Mouse (Mus musculus) intestine, postnatal 0 days (tissue): ENCODE data around the gene Map4. TPM values are rescaled to one million over a fixed set of nuclear protein-coding genes. Genes with fewer than 3 reads are reported as not detected.

Experiments
- ATAC-seq: fragments of 200-750 bp; cut with Nextera tagmentation; 2 replicates; pipeline ENCODE4 v1.8.0; 2017; ENCODE audit warnings: mild to moderate bottlenecking, moderate TSS enrichment, moderate library complexity
- H3K27ac ChIP-seq: fragments of 300-500 bp; sonication (generic); 2 replicates; pipeline ENCODE4 v1.5.1; 2014; ENCODE audit warnings: mild to moderate bottlenecking, low read depth, low read length, moderate library complexity
- H3K27me3 ChIP-seq: fragments of 300-500 bp; sonication (generic); replicated peaks from 2 replicates; pipeline ENCODE4 v1.6.1; 2014; ENCODE audit warnings: low read length, mixed read lengths; ENCODE audit not compliant: control insufficient read depth, insufficient read depth
- H3K36me3 ChIP-seq: fragments of 300-500 bp; sonication (generic); 2 replicates; pipeline ENCODE4 v1.6.1; 2014; ENCODE audit warnings: mild to moderate bottlenecking, moderate library complexity; ENCODE audit not compliant: control insufficient read depth, insufficient read depth
- H3K4me1 ChIP-seq: fragments of 300-500 bp; sonication (generic); replicated peaks from 2 replicates; pipeline ENCODE4 v1.6.1; 2014; ENCODE audit warnings: antibody characterized with exemption, low read length, mixed read lengths; ENCODE audit not compliant: control insufficient read depth, insufficient read depth
- H3K4me2 ChIP-seq: fragments of 300-500 bp; sonication (generic); replicated peaks from 2 replicates; pipeline ENCODE4 v1.6.1; 2014; ENCODE audit warnings: low read depth, mild to moderate bottlenecking, moderate library complexity
- H3K4me3 ChIP-seq: fragments of 300-500 bp; sonication (generic); 2 replicates; pipeline ENCODE4 v1.5.1; 2014; ENCODE audit warnings: low read depth, low read length
- H3K9ac ChIP-seq: fragments of 300-500 bp; sonication (generic); 2 replicates; pipeline ENCODE4 v1.6.1; 2014; ENCODE audit warnings: mild to moderate bottlenecking, low read depth, low read length
- H3K9me3 ChIP-seq: fragments of 300-500 bp; sonication (generic); 2 replicates; pipeline ENCODE4 v1.6.1; 2016; ENCODE audit warnings: mixed run types; ENCODE audit not compliant: control insufficient read depth
- CTCF ChIP-seq: sonication (generic); IDR thresholded peaks from 2 replicates; pipeline ENCODE4 v1.5.1; 2016; ENCODE audit warnings: low read depth, mild to moderate bottlenecking, control low read depth, antibody characterized with exemption, moderate library complexity
- WGBS: fragments of 180-500 bp; shearing (Covaris S2); extraction: QIAGEN DNeasy Blood & Tissue Kit; methylation state at CpG from one replicate; pipeline ENCODE4 v1.1.7; 2014; 5-methylcytosine and 5-hydroxymethylcytosine counted together
- polyA plus RNA-seq: library from polyadenylated mRNA; unstranded; fragments of >200 nt; fragmentation: Nextera tagmentation; extraction: Ambion mirVana; gene quantifications from 2 replicates; pipeline ENCODE4 v1.2.1, GENCODE M21; 2015

Gene Map4
- polyA plus RNA-seq, 1 experiment from 2014 or later, result 26.0 TPM

DNA sequence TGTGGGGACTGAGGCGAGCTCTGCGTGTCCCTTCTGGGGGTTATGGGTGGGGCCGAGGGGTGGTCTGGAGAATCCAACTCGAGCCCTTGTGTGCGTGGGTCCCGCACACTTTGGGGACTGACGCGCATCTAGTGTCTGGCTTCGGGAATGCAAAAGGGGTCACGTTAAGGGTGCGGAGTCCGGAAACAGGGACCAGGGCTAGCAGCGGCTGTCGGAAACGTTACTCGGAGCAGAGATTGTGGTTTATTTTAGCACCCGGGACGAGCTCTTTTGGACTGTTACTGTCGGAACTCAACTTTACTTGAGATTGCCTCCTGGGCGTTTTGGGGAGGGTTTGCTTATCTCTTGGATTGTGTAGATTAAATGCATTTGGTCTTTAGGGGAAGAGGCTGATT lies 1.1 kb downstream of the Map4 start:
- peak overlapping the region; percentile 90 for H3K4me2 ChIP-seq
- no peaks in the 10 kb centered on the region for H3K9me3 ChIP-seq
- H3K27me3 ChIP-seq, result no peaks in the 10 kb centered on the region
- H3K4me1 ChIP-seq, result no peaks in the 10 kb centered on the region
- TF ChIP-seq CTCF, result no peak
- peak overlapping the region; percentile 90 for H3K9ac ChIP-seq
- ATAC-seq, result no peak
- WGBS, result under 1% methylated on average over 20 of the region's 20 CpGs
- H3K36me3 ChIP-seq, result no peaks in the 10 kb centered on the region
- H3K4me3 ChIP-seq, result peak overlapping the region; percentile 87
- H3K27ac ChIP-seq, result peak overlapping the region; percentile 93

DNA sequence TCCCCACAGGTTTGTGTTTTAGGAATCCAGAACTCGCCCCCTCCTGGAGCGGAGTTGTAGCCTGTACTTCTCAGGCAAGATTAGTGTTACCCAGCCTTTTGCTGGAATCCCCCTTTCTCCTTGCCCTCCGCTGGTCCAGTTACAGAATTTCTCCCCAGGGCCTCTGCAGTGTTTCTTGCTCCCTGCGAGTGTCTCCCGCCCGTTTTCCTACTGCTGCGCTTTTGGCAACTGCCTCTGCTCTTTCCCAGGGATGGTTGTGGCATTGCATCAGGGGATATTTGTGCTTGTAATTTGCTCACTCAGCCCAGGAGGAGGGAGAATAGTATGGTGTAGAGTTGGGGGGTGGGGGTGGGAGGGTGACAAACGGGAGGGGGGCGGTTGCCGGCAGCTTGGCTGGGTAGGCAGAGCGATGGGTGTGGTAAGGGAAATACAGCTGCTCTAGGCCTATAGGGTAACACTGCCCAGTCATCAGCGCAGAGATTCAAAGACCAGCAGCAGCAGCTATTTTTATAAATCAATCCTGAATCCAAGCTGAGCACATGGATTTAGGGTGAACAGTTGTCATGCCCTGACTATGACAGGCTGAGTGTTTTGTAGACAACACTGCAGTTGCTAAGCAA lies 1.6 kb downstream of the Map4 start:
- H3K4me1 ChIP-seq, result no peaks in the 10 kb centered on the region
- 1% methylated on average over 12 of the region's 12 CpGs for WGBS
- H3K9me3 ChIP-seq, result no peaks in the 10 kb centered on the region
- H3K27me3 ChIP-seq, result no peaks in the 10 kb centered on the region
- H3K27ac ChIP-seq, result peak overlapping the region; percentile 93; the same call in 1 of the 2 replicates
- no peak for ATAC-seq
- H3K4me2 ChIP-seq, result peak overlapping the region; percentile 90
- peak overlapping the region; percentile 90 for H3K9ac ChIP-seq
- peak overlapping the region; percentile 87 for H3K4me3 ChIP-seq
- no peak; the same call in none of the 2 replicates for TF ChIP-seq CTCF
- no peaks in the 10 kb centered on the region for H3K36me3 ChIP-seq

DNA sequence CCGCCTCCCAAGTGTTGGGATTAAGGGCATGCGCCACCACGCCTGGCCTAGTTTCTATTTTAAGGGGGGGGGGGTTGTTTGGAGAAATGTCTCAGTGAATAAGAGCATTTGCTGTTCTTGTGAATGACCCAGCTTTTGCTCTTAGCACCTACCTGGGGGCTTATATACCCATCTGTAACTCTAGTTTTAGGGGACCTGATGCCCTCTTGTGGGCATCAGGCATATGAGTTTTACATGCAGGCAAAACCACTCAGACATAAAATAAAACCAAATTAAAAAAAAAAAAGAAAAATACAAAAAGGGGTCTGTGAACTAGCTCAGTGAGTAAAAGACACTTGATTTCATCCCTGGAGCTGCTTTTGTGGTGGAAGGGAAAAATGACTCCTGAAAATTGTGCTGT lies 8.1 kb downstream of the Map4 start:
- Histone ChIP-seq H3K4me3 (no peak overlapping the region), H3K36me3 (no peaks in the 10 kb centered on the region), H3K4me1 (no peaks in the 10 kb centered on the region), H3K9me3 (no peaks in the 10 kb centered on the region), H3K27ac (no peak overlapping the region), H3K4me2 (no peak overlapping the region), H3K27me3 (no peaks in the 10 kb centered on the region), H3K9ac (no peak overlapping the region)
- 98% methylated on average over 3 of the region's 3 CpGs for WGBS
- TF ChIP-seq CTCF, result peak; percentile 40
- ATAC-seq, result no peak

DNA sequence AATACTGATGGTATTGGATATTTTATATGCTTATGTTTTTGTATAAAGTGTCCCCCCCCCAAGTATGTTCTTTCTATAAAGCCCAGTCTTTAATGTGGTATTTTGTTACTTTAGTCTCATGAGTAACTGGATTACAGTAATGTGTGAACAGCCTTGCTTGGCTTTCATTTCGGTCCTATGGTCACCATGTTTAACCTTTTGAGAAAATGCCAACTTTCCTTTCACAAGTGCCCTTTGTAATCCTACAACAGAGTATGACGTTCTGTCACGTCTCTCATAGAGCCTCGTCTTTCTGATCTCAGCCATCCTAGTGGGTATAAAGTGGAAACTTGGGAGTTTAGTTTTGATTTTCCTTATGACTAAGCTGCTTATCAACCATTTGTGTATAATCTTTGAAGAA lies 11.5 kb downstream of the Map4 start:
- no peak for ATAC-seq
- no peaks in the 10 kb centered on the region for H3K9me3 ChIP-seq
- no peak overlapping the region for H3K4me3 ChIP-seq
- no peak overlapping the region for H3K9ac ChIP-seq
- H3K36me3 ChIP-seq, result no peaks in the 10 kb centered on the region
- H3K4me2 ChIP-seq, result no peak overlapping the region
- TF ChIP-seq CTCF, result no peak
- H3K4me1 ChIP-seq, result no peaks in the 10 kb centered on the region
- no peak overlapping the region for H3K27ac ChIP-seq
- H3K27me3 ChIP-seq, result no peaks in the 10 kb centered on the region
- WGBS, result 90% methylated on average over 4 of the region's 4 CpGs

DNA sequence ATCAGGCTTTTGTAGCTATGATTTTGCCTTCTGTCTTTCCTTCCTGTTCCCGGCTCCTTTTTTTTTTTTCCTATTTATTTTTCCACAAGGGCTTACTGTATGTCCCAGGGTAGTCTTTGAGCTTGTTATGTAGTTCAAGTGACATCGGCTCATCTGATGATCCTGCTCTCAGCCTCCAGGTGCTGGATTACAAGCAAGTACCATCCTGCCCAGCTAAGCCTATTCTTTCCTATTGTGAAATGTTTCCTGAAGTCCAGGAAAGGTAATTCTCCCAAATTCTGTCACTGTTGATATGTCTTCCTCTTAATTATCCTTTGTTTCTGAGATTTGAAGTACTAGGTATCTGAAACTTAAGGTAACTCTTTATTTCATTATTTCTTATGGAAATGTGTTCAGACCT lies 13.5 kb downstream of the Map4 start:
- WGBS, result 83% methylated on average over 2 of the region's 2 CpGs
- no peak overlapping the region for H3K9ac ChIP-seq
- no peak for ATAC-seq
- H3K4me2 ChIP-seq, result no peak overlapping the region
- no peak overlapping the region for H3K4me3 ChIP-seq
- no peak overlapping the region for H3K27ac ChIP-seq
- H3K27me3 ChIP-seq, result no peaks in the 10 kb centered on the region
- H3K36me3 ChIP-seq, result no peaks in the 10 kb centered on the region
- no peaks in the 10 kb centered on the region for H3K9me3 ChIP-seq
- no peak for TF ChIP-seq CTCF
- H3K4me1 ChIP-seq, result no peaks in the 10 kb centered on the region

DNA sequence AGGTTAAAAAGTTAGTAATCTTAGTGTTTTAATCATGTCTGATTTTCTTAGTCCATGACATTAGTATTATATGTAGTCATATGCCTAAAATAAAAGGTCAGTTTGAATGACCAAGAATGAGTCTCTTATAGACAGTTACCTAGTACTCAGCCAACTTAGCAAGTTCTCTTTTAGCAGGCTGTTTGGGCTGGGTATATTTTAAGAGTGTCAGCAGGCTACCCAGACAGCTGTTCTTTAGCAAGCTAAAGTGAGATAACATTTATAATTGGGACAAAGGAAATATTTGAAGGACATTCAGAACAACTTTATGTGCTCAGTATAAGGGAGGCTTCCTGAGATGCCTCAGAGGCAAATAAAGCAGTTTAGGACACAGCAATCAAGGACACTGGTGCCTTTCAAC lies 17.3 kb downstream of the Map4 start:
- Histone ChIP-seq H3K9ac (no peak overlapping the region), H3K9me3 (no peaks in the 10 kb centered on the region), H3K27me3 (no peaks in the 10 kb centered on the region), H3K4me3 (no peak overlapping the region), H3K27ac (no peak overlapping the region), H3K36me3 (no peaks in the 10 kb centered on the region; the same call in 1 of the 2 replicates), H3K4me2 (no peak overlapping the region), H3K4me1 (no peaks in the 10 kb centered on the region)
- no peak for TF ChIP-seq CTCF
- no peak for ATAC-seq

DNA sequence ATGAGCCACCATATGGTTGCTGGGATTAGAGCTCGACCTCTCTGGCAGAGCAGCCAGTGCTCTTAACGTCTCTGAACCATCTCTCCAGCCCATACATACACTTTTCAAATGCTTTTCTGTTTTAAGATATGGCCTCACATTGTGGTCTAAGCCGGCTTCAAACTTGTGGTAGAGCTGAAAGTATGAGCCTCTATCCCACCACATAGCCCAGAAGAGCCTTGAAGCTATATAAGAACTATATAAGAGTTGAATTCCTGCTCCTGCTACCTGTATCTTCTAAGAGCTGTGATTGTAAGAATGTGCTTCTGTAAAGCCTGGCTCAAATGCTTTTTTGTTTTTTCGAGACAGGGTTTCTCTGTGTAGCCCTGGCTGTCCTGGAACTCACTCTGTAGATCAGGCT lies 18.5 kb downstream of the Map4 start:
- 91% methylated on average over 4 of the region's 4 CpGs for WGBS
- Histone ChIP-seq H3K27me3 (no peaks in the 10 kb centered on the region), H3K4me1 (no peaks in the 10 kb centered on the region), H3K9ac (no peak overlapping the region), H3K27ac (no peak overlapping the region), H3K9me3 (no peaks in the 10 kb centered on the region), H3K4me2 (no peak overlapping the region), H3K4me3 (no peak overlapping the region), H3K36me3 (no peaks in the 10 kb centered on the region; the same call in 1 of the 2 replicates)
- no peak for ATAC-seq
- TF ChIP-seq CTCF, result no peak
